Mouse (Mus musculus): ENCODE measurements around the gene Fh1.

Gene Fh1

DNA sequence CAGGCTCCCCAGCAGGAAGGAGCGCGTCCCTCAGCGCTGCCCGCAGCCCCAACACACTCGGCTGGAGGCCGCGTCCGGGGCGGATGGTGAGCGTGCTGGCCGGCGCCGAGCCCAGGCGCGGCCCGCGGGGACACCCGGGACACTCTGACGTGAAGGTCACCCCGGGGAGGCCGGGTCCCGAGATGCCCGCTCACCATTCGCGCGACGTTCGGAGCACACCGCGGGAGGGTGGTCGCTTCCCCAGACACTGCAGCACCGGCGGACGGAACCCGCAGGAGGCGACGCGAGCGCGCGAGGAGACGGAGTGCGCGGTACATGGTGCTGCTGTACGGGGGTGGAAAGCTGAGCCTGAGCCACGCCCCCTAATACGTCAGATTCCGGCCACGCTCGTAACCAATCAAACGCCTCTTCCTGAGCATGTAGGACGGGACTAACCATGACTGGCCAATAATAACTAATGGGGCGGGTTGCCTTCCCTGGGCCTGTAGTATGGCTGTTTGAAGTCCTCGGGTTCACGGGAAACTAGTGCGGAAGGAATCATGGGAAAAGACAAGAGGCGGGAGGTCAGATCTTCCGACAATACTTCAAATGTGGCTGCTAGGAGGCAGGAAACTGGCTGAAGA lies at the start of gene Fh1:
TSS of gene Fh1 (minus strand) at position 379 of the 623 bp plus-strand sequence.
- DNase-seq, result peak; percentile 91 to 92

DNA sequence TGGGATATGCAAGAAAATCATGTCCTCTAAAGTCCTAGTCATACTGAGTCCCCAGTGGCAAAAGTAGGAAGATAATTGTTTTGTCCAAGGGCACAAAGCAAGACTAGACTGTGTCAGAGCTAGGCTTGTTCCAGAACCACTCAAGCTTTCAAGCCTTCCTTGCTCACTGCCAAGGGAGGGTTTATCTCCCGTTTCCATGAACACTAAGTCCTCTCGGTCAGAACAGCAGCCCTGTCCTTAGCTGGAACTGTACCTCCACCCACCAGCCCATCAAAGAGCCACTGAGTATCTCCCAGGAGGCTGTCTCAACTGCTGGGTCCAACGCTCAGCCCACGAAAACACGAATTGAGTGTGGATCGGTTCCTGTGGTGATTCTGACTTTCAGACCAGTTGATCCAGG lies 49.7 kb upstream of the Fh1 start:
- DNase-seq, result no peak

DNA sequence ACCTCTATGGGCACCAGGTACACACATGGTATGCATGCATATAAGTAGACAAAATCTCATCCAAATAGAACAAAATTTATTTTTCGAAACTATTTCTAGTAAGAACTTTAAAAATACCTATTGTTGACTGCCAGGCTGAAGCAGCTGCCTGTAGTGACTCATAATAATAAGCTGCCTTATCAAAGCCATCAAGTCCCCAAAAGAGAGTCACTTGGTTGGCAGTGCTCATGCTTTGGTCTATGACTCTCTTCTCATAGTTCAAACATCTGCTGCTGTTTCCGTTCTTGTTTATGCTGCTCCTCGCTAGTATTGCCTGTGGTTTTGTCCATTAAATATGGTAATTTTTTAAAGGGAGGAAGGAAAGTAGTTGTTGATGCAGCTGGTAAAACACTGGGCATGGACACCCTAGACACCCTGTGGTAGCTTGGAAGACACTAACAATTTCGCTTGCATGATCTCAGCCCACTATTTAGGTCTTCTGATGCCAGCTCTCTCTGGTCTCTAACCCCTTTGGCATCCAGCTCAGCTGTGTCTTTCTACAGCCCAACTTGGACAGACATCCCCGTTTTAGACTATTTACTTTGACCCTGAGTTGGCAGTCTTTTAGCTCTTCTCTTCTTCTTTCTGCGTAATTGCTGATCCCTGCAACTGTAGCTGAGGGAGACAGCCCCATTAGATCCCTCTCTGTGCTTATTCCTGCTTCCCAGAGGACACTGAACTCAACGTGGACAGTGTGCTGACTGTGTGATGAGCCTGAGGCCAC lies 48.3 kb upstream of the Fh1 start:
- no peak for DNase-seq

DNA sequence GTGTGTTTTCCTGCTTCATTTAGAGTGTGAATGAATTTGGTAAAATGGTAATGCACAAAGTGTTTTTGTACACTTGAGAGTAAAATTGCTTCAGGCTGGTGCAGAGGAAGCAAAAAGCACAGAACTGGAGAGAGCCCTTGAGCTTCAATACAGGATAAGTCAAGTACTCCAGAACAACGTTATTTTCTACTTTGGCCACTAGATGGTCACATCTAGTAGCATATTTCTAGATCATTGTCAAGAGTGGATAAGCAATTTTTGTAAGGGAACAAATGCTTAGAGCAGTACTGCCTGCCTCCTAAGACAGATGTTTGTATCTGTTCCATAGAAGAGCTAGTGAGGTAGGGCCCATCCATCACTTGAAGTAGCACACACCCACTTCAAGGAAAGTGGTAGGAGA lies 46.2 kb upstream of the Fh1 start:
- DNase-seq, result no peak

DNA sequence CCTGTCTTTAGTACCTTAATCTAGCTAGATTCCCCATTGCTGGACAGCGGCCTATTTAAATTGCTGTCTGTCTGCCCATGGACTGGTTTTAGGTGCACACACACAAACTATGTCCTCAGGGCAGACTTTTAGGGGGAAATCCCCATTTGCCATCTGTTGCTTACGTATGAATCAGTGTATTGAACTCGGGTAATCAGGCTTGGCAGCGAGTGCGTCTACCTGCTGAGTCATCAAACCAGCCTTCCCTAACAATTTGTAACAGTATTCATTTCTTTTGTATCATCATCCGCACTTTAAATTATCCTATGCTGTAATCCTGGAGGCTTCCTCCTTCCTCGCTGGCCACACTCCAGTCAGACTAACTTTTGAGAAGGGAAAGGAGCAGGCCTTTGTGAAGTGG lies 44.6 kb upstream of the Fh1 start:
- no peak for DNase-seq

DNA sequence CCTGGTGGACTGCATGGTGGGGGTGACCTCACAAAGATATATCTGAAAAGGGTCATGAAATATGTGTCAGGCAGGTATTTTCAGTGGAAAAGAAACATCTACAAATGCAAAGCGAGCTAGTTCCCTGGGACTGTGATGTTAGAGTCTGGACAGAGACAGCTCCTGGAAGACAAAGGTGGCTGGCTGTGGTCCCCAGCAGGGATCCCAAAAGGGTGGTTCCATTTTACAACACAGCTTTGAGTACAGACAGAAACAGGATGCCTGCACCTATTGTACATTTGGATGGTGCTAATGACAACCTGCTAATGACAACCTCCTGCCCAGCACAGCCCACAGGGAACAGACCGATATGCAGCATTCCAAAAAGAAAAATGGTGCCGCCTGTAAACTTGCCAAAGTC lies 44.0 kb upstream of the Fh1 start:
- DNase-seq, result no peak

DNA sequence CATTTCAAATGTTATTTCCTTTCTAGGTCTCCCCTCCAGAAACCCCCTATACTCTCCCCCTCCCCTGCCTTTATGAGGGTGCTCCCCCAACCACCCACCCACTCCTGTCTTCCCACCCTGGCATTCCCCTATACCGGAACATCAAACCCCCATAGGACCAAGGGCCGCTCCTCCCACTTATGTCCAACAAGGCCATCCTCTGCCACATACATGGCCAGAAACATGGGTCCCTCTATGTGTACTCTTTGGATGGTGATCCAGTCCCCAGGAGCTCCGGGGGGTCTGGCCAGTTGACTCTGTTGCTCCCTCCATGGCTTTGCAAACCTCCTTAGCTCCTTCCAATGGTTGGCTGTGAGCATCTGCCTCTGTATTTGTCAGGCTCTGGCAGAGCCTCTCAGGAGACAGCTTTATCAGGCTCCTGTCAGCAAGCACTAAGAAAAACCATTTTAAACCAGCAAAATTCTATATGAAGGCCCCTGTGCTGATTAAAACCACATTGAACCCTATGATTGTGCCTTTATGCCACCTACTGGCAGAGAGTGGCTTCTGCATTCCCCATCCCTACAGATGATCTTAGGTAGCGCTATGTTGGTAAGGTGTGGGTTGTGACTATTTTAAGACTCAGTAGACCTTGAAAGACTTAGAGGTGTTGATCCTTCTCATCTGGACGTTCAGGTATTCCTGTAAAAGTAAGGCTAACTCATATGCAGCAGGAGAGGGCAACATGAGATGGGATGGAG lies 43.4 kb upstream of the Fh1 start:
- DNase-seq, result peak; percentile 10 to 43

DNA sequence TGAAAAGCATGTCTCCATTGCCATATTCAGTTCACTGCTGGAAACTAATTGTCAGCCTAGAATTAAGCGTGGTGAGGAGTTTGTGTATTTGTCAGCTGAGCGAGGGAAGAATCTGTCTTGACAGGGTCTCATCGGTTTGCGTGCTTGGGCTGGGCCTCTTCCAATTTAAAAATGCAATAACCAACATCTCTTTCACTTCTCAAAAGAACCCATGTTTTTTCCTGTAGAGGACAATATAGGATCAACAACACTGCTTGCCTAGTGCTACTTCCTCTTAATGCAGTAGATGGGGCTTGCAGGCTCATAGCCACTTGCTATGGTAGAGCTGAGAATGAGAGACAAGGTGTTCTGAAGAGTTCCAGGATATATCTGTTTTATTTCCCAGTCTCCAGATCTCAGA lies 34.5 kb upstream of the Fh1 start:
- no peak for DNase-seq

DNA sequence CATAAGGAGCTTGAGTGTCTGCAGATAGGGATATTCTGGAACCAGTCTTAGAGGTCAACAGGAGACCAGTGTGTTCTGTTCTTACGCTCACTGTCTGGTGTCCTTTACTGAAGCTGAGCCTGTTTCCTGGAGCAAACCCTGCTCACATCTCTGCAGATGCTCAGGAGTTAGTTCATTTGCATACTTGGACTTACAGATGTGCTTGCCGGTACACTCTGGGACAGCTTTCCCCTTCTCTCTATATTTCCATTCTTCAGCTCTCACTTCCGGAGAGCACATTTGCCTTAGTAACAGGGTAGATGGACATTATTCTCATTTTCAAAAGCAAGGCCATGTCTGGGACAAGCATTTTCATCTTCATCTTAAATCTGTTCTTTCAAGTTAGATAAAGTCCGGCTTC lies 23.2 kb upstream of the Fh1 start:
- no peak for DNase-seq

DNA sequence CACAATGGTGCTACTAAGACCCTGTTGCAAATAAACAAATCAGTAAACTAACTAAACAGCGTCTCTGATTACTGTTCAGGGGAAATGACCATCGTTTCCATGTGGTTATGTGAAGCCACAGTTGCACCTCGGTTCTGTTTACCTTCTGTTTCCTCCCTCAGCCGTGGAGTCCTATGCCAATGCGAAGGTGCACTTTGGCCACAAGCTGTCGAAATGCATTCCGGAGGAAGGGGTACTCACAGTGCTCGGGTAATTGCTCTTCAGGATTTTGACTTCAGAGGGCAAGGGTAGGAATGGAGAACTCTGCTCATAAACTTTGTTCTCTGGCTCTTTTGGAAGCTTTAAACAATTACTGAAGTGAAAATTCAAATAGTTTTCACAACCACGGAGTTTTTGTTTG lies 21.5 kb upstream of the Fh1 start:
- DNase-seq, result no peak

DNA sequence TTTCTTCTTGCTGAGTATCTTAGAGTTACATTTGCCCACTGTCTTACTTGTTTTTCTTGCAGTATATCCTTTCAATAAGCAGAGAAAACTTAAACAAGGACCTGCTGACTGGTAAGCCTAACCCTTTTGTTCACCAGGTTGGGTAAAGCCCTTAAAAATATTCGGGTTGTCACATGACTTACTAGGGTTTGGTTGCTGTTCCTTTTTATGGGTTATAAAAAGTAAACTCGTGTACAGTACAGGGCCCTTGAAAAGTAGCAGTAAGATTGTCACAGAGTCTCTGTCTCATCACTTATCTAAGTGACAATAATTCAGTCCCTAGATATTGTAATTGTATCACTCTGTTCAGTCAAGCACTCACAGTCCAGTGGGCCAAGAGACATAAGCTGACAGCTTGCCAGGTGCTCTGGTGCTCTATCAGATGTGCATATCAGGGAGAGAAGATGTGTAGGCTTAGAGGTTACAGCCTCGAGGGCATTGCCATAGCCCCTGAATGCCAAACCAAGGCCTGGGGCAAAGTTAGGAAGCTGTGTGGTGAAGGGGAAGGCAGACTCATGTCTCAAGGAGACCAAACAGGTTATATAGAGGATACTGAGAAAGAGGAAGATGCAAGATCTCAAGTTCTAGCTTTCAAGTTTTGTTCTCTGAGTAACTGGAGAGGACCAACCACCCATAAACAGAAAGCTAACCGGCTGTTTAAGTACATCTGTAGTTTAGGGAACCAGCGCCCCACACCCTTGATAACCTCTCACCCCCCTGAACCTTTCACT lies 18.2 kb upstream of the Fh1 start:
- DNase-seq, result peak in 1 of 2 experiments; percentile 41

DNA sequence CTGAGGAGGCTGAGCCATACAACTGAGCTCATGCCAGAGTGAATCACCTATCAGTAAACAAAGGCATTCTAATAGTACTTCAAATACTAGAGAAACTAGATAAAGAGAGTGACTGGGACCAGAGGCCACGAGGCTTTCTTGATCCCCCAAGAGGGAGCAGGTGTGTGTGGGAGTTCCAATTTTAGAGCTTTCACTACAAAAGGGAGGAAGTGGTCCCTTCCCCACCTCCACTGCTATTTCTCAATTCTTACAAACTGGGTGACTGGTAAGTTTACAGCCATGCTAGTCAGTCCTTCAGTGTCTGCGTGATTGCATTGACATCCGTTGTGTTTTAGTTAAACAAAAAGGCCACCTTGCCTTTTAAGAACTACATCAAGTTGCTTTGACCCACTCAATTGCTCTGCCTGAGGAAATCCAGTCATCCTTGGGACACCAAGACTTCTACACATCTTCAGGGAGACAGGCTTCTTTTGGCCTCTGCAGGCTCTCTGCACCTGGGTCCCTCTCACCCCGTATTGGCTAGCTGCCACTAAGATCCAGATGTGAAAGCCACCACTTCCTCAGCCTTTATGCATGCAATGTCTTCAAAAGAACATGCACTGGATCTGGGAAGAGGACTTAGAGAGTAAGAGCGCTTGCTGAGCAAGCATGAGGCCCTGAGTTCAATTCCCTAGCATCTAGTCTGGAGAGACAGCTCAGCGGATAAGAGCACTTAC lies 15.2 kb upstream of the Fh1 start:
- no peak for DNase-seq

DNA sequence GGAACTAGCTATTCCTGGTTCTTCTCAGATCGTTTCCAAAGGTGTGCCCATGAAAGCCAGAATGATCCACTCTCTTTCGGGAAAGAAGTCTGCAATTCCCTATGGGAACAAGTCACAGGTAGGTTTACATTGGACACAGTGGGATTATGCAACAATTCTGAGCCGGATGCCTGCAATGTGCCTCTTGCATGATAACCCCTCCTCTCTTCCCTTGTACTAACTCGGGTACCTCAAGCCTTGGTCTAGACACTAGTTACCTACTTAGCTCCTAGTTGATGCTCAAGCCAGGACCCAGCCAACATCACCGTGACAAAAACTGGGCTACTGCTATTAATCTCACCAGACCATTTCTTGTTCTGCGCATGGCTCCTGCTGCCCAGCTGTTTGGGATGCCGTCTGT lies 13.6 kb upstream of the Fh1 start:
- no peak for DNase-seq

DNA sequence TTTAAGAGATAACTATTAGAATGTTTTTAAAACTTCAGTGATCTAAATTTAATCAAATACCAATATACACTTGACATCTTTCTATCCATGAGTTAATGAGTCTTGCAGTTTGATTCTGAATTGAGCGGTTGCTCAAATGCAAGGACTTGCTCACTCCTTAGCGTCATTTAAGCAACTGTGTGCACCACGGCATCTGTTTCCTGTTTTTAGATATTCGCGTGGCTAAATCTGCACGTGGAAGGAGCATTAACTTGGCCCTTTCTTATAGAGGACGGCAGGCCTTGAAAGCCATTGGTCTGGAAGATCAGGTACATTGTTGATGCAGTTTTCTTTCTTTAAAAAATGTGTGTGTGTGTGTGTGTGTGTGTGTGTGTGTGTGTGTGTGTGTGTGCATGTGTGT lies 12.2 kb upstream of the Fh1 start:
- no peak for DNase-seq

DNA sequence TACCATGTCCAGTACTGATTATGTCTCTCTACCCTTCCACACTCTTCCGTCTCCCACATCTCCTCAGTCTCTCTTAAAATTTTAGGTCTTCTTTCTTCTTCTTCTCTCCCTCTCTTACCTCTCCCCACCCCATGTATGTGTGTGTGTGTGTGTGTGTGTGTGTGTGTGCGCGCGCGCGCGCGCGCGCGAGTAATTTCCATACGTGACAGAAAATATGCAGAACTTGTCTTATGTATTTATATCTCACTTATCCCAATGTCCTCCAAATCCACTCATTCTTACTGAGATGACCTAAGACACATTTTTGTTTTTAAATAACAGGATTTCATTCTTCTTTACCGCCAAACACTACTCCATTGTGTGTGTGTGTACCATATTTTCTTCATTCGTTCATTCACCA lies 7.0 kb upstream of the Fh1 start:
- DNase-seq, result no peak

DNA sequence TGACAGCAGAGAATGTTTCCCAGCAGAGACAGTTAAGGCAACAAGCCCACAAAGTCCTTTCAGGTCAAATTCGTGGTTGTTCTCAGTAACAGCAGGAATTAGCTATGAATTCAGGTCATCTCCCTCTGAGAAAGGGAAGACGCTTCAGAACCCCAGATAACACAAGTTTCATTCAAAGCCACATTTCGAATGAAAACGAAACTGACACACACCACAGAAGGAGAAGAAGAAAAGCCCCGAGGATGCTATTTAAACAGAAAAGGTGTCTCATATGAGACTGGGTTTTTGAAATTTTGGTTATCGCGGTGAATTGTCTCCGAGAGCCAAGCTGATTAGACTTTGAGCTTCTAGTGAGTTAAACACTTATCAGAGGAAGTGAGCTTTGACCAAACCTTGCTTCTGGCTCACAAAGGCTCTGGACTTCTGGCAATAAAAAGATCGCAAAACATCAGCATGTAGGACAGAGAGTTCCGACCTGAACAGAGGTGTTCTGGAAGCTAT lies 6.3 kb upstream of the Fh1 start:
- no peak for DNase-seq

DNA sequence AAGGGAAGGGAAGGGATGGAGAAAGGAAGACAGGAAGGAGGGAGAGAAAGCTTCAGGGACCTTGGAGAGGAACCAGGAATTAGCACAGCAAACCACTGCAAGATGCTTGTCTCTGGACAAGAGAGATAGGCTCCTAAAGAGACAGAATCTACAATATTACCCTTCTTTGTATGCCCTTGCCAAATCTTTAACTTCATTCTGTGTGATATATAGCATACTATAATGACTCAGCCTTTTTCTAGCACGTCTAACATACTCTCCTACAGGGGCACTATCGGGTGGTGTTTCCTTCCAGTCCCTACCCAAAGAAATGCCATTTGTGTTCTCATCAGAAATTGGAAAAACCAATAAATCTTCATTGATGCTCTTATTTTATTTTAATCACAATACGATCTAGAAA lies 5.6 kb upstream of the Fh1 start:
- DNase-seq, result no peak

DNA sequence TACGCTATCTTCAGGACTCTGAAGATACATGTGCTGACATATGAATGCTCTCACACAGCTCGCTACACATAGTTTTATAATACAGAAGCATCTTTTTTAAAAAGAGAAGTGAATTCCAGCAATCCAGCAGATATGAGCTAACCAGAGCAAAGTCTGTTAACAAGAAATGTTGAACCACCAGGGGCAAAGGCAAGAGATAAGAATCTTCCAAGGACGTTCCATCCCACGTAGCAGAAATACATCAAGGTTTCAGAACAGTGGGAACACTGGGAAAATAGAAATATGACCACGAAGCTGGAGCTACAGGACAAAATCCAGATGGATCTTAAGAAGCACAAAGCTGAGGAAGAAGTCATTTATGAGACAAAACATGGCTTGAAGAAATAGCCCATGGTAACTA lies 4.9 kb upstream of the Fh1 start:
- no peak for DNase-seq

DNA sequence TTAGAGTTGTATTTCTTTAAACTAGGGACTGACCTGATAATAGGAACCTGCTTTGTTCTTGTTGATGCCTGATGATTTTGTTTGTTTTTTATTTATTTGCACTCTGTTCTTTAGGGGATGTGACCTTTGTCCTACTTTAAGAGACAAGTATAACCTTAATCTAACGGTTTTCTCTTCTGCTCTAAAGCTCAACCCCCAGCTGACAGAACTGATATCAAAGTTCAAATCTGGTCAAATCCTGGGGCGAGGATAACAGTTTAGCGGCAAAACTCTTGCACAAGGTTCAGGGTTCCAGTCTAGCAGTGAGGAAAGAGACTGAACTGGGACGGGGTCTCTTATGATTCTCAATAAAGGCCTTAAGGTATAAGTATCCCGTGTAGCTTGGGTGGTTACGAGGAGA lies 3.8 kb upstream of the Fh1 start:
- no peak for DNase-seq

DNA sequence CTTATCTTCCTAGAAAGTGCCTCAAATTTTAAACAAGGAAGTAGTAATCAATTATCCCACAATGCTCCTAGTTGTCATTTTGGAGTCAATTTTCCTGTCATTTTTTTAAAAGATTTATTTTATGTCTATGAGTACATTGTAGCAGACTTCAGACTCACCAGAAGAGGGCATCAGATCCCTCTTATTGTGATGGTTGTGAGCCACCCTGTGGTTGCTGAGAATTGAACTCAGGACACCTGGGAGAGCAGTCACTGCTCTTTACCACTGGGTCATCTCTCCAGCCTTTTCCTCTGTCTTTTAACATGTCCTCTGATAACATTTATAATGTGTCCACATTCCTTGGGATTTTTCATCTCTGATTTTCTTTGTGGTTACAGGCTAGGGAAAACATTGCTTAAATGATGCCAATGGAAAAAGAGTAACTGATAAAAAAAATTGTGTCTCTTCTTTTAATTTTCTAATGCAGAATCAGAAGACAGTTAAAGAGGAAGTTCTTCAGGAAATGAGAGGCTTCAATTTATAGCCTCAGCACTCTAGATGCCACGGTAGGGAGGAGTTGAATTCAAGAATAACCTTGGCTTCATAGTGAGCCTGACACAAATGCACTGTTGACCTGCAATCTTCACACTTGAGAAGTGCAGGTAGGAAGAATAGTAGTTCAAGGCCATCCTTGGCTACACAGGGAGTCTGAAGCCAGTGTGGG lies 706 bp upstream of the Fh1 start:
- DNase-seq, result no peak

DNA sequence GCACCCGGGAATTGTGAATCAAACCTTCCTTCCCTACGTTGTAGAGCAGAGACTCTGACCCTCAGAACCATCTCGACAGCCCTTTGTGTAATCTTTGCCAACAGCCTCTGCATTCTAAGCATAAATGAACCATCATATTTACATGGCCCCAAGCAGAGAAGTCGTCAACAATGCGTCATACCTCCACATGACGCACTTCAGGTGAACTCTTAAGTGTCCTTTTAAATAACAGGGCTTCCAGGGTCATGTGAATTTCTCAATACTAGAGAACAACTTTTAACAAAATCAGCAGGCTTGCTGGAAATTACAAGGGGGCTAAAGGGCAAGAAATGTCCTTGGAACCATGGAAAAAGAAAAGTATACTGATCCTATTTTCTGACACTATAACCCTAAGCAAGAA lies 1.8 kb downstream of the Fh1 start:
- DNase-seq, result no peak

Data from spleen, adult 18-20 months (tissue).